Mouse (Mus musculus) limb, embryonic 14.5 days (tissue): Measurements from ENCODE around the gene Kcnc1. TPM values are rescaled to one million over a fixed set of nuclear protein-coding genes. Genes with fewer than 3 reads are reported as not detected.

Experiments used
- ATAC-seq: fragments of 200-750 bp; cut with Nextera tagmentation; 2 replicates; pipeline ENCODE4 v1.8.0; 2017; ENCODE audit warnings: low read depth, moderate number of reproducible peaks, moderate TSS enrichment; ENCODE audit not compliant: low FRiP score
- DNase-seq: peaks from one replicate; pipeline ENCODE4 v3.0.0-alpha.2; 2015; ENCODE audit warnings: low spot score
- H3K27ac ChIP-seq: fragments of 300-500 bp; sonication (generic); replicated peaks from 2 replicates; pipeline ENCODE4 v1.5.1; 2014; ENCODE audit warnings: low read depth, mild to moderate bottlenecking, low read length, moderate library complexity, mixed read lengths
- H3K27me3 ChIP-seq: fragments of 300-500 bp; sonication (generic); 2 replicates; pipeline ENCODE4 v1.6.1; 2014; ENCODE audit warnings: low read length, mixed read lengths; ENCODE audit not compliant: control insufficient read depth, insufficient read depth
- H3K36me3 ChIP-seq: fragments of 300-500 bp; sonication (generic); 2 replicates; pipeline ENCODE4 v1.6.1; 2014; ENCODE audit warnings: mild to moderate bottlenecking, low read length, moderate library complexity, mixed read lengths; ENCODE audit not compliant: control insufficient read depth, insufficient read depth
- H3K4me1 ChIP-seq: fragments of 300-500 bp; sonication (generic); 2 replicates; pipeline ENCODE4 v1.6.1; 2014; ENCODE audit warnings: antibody characterized with exemption, low read length, mixed read lengths; ENCODE audit not compliant: control insufficient read depth, insufficient read depth
- H3K4me2 ChIP-seq: fragments of 300-500 bp; sonication (generic); replicated peaks from 2 replicates; pipeline ENCODE4 v1.6.1; 2014; ENCODE audit warnings: low read depth, mild to moderate bottlenecking, low read length, moderate library complexity; ENCODE audit not compliant: severe bottlenecking
- H3K4me3 ChIP-seq: fragments of 300-500 bp; sonication (generic); replicated peaks from 2 replicates; pipeline ENCODE4 v1.5.1; 2014; ENCODE audit warnings: low read length
- H3K9ac ChIP-seq: fragments of 300-500 bp; sonication (generic); 2 replicates; pipeline ENCODE4 v1.6.1; 2014; ENCODE audit warnings: mild to moderate bottlenecking, low read depth, low read length, moderate library complexity; ENCODE audit not compliant: severe bottlenecking
- H3K9me3 ChIP-seq: fragments of 300-500 bp; sonication (generic); 2 replicates; pipeline ENCODE4 v1.6.1; 2016; ENCODE audit warnings: low read length; ENCODE audit not compliant: control insufficient read depth
- POLR2A ChIP-seq: fragments of 200-500 bp; IDR thresholded peaks from 2 replicates; pipeline ENCODE4 v1.8.0; 2012; ENCODE audit warnings: inconsistent platforms, mild to moderate bottlenecking, moderate library complexity, borderline replicate concordance; ENCODE audit not compliant: insufficient read depth, insufficient read length; ENCODE audit errors: extremely low read depth
- WGBS: fragments of 180-500 bp; shearing (Covaris S2); extraction: QIAGEN DNeasy Blood & Tissue Kit; methylation state at CpG from one replicate; pipeline ENCODE4 v1.1.7; 2014; 5-methylcytosine and 5-hydroxymethylcytosine counted together
- polyA plus RNA-seq, 2 experiments: library from polyadenylated mRNA; depleted of rRNA in 1 of 2; stranded (reverse) in 1 of 2; unstranded in 1 of 2; fragments of >200 nt; fragmentation: Nextera tagmentation in 1 of 2; extraction: Ambion mirVana in 1 of 2; gene quantifications; 2 replicates each; pipeline versions ENCODE4 v1.2.1 to v1.2.3; 2012 to 2014

The Kcnc1 gene
- polyA plus RNA-seq, 2 experiments = 0.11 to 0.40 TPM

DNA sequence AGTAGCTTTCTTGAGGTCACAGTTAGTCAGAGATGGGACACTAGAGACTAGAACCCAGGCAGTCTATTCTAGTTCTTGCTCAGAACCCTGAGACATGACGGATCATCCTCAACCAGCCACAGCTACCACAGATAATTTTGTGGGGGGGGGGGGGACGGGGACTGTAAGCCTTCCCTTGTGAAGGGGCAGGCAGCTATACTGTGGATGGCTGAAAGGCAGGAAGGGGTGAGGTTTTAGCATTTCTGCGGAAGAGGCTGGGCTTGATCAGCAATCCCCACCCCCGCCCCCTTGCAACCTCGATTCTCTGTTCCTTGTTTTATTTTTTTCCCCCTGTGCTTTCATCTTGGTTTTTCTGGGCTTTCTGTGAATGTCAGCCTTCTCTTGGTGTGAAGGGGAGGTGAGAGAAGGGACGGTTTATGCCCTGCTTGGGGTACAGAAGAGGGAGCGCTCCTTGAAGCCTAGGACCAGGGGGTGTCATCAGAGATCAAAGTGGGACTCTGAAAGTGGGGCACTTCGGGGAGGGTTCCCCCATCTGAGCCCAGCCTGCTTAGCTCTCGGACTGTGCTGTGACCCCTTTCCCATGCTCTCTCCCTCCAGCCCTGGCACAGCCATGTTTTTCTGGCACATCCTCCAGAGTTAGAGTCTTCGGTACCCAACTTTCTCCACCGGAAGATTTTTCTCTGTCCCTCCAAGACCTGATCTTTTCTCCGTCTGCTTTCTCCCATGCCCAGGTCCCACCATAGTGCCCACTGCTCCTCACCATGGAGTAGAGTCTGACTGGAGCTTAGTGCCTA lies 2.4 kb upstream of the Kcnc1 start:
- Histone ChIP-seq H3K9ac (no peak overlapping the region), H3K27me3 (peaks cover 49% of the 10 kb centered on the region), H3K9me3 (no peaks in the 10 kb centered on the region), H3K4me2 (no peak overlapping the region), H3K4me3 (no peak overlapping the region), H3K4me1 (peaks cover 4% of the 10 kb centered on the region; the same call in 1 of the 2 replicates), H3K27ac (no peak overlapping the region), H3K36me3 (no peaks in the 10 kb centered on the region)
- no peak for TF ChIP-seq POLR2A
- ATAC-seq (no peak), DNase-seq (no peak)
- 31% methylated on average over 12 of the region's 12 CpGs for WGBS

DNA sequence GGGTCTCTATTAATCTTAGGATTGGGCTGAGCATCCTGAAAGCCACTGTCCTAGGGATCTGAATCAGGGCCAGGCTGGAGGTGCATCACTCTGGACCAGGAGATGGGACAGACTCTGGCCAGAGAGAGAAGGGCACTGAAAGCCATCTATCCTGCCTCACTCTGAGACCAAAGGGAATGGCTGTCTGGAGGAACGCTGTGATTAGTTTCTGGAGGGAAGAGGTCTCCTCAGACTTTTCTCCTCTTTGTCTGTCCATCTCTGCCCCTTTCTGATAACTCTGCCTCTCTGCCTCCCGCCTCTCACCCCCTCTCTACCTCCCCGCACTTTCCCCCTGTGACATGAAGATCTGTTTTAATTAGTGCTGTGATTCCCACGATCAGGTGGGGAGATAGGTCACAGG lies 1.4 kb upstream of the Kcnc1 start:
- Histone ChIP-seq H3K4me1 (peaks cover 4% of the 10 kb centered on the region; the same call in 1 of the 2 replicates), H3K4me3 (no peak overlapping the region), H3K27me3 (peaks cover 59% of the 10 kb centered on the region), H3K9me3 (no peaks in the 10 kb centered on the region), H3K9ac (no peak overlapping the region), H3K36me3 (no peaks in the 10 kb centered on the region), H3K27ac (no peak overlapping the region), H3K4me2 (no peak overlapping the region)
- 48% methylated on average over 4 of the region's 4 CpGs for WGBS
- ATAC-seq (no peak), DNase-seq (no peak)
- TF ChIP-seq POLR2A = no peak

DNA sequence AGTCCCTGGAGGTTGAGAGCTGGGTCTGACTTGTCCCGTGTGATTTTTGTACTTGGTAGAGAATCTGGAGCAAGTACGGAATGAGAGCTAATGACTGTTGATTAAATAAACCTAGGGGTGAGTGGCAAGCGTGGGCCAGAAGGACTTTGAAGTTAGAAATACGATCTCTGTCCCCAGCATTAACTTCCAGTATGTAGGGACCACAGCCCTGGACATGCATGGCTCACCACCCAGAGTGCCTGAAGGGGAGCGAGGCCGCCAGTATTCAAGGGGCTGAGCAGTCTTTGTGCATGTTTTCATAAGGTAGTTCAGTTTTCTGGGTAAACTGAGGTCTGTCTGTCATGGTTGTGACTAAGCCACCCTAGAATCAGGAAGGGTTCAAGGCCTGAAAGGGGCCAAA lies 726 bp upstream of the Kcnc1 start:
- no peak overlapping the region for H3K27ac ChIP-seq
- peaks cover 4% of the 10 kb centered on the region; the same call in 1 of the 2 replicates for H3K4me1 ChIP-seq
- ATAC-seq (no peak), DNase-seq (no peak)
- no peak for TF ChIP-seq POLR2A
- H3K27me3 ChIP-seq = peaks cover 65% of the 10 kb centered on the region
- no peaks in the 10 kb centered on the region for H3K9me3 ChIP-seq
- no peaks in the 10 kb centered on the region for H3K36me3 ChIP-seq
- peak overlapping the region; percentile 90; the same call in 1 of the 2 replicates for H3K4me2 ChIP-seq
- WGBS = 23% methylated on average over 6 of the region's 6 CpGs
- 0 out of 2 replicates have a peak overlapping the region, but pooled peaks have one; percentile 44 for H3K4me3 ChIP-seq
- H3K9ac ChIP-seq = no peak overlapping the region

DNA sequence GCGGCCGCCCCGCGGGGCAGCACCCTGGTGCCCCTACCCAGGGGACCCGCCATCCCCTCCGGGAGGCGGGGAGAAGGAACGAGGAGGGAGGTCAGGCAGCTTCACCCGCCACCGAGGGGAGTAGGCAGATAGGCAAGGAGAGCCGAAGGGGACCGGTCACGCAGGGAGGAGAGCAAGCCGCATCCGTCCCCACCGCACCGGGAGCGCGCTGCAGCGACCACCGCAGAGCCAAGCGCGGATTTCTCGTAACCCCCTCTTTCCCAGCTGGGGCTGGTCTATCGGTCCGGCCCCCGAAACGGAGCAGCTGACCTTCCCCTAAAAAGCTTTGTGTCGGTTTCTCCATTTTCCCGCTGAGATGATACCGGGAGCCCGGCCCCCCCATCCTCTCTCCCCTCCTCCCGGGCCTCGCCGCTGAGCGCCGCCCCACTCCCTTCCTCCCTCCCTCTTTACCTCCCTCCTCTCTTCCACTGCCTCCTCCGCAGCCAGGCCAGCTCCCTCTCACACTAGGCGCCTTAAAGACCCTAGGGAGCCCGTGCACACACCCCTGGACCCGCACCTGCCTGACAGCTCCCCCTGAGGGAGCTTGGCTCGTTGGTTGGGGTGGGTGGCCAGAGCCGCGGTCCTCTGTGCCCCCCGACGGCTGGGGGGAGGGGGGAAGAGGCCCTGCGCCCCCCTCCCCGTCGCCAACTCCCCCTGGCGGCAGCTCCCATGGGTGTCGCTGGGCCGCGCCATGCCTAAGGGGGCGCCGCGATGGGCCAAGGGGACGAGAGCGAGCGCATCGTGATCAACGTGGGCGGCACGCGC lies 833 bp downstream of the Kcnc1 start:
- DNase-seq (no peak), ATAC-seq (no peak)
- no peak overlapping the region for H3K9ac ChIP-seq
- peak overlapping the region; percentile 44 for H3K4me3 ChIP-seq
- WGBS = under 1% methylated on average over 34 of the region's 64 CpGs
- H3K4me2 ChIP-seq = peak overlapping the region; percentile 90
- H3K36me3 ChIP-seq = no peaks in the 10 kb centered on the region
- peaks cover 4% of the 10 kb centered on the region; the same call in 1 of the 2 replicates for H3K4me1 ChIP-seq
- peaks cover 67% of the 10 kb centered on the region for H3K27me3 ChIP-seq
- H3K27ac ChIP-seq = no peak overlapping the region
- no peak for TF ChIP-seq POLR2A
- H3K9me3 ChIP-seq = no peaks in the 10 kb centered on the region

DNA sequence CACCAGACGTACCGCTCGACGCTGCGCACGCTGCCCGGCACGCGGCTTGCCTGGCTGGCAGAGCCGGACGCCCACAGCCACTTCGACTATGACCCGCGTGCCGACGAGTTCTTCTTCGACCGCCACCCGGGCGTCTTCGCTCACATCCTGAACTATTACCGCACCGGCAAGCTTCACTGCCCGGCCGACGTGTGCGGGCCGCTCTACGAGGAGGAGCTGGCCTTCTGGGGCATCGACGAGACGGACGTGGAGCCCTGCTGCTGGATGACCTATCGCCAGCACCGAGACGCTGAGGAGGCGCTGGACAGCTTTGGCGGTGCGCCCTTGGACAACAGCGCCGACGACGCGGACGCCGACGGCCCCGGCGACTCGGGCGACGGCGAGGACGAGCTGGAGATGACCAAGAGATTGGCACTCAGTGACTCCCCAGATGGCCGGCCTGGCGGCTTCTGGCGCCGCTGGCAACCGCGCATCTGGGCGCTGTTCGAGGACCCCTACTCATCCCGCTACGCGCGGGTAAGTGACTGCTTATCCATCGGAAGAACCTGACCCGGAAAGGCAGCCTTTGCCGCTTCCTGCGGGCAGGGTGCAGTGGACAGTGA lies 1.5 kb downstream of the Kcnc1 start:
- H3K4me3 ChIP-seq = peak overlapping the region; percentile 4; the same call in 1 of the 2 replicates
- no peak for ATAC-seq
- H3K27ac ChIP-seq = no peak overlapping the region
- H3K36me3 ChIP-seq = no peaks in the 10 kb centered on the region
- 12% methylated on average over 70 of the region's 70 CpGs for WGBS
- DNase-seq = no peak
- H3K9me3 ChIP-seq = no peaks in the 10 kb centered on the region
- no peak for TF ChIP-seq POLR2A
- H3K9ac ChIP-seq = no peak overlapping the region
- peaks cover 67% of the 10 kb centered on the region for H3K27me3 ChIP-seq
- H3K4me1 ChIP-seq = peaks cover 4% of the 10 kb centered on the region; the same call in 1 of the 2 replicates
- no peak overlapping the region for H3K4me2 ChIP-seq
